Mouse (Mus musculus): Measurements from ENCODE around the gene Rbfox2. TPM values are rescaled to one million over a fixed set of nuclear protein-coding genes. Genes with fewer than 3 reads are reported as not detected.

Rbfox2 gene
- total RNA-seq, 2 experiments from 2014 or later: 239 to 256 TPM

GRCm38 (mm10) chr15:77058566-77058965 is 248.2 kb downstream of the Rbfox2 start:
- no peak for DNase-seq

- no peak for DNase-seq
These were observed 250.1 kb downstream of the Rbfox2 start for GRCm38 (mm10) chr15:77056791-77057051.

GRCm38 (mm10) chr15:77056001-77056790 is 250.6 kb downstream of the Rbfox2 start:
- no peak for DNase-seq

- no peak for DNase-seq
These were observed 252.1 kb downstream of the Rbfox2 start for GRCm38 (mm10) chr15:77054611-77055175.

GRCm38 (mm10) chr15:77053021-77053420 is 253.8 kb downstream of the Rbfox2 start:
- DNase-seq: no peak

- DNase-seq: no peak
These were observed 254.6 kb downstream of the Rbfox2 start for GRCm38 (mm10) chr15:77052176-77052575.

- DNase-seq: no peak
These were observed 256.2 kb downstream of the Rbfox2 start, which contains the start of gene Mb for GRCm38 (mm10) chr15:77050570-77050969. Mb (minus strand) TSS chr15:77050670.

GRCm38 (mm10) chr15:77045609-77046008 is 261.2 kb downstream of the Rbfox2 start:
- no peak for DNase-seq

- DNase-seq: no peak
These were observed 262.0 kb downstream of the Rbfox2 start, which contains the start of gene Apol6 for GRCm38 (mm10) chr15:77044597-77045320. Apol6 (plus strand) TSS chr15:77044729.

- DNase-seq: no peak
These were observed 266.0 kb downstream of the Rbfox2 start for GRCm38 (mm10) chr15:77040784-77041183.

GRCm38 (mm10) chr15:77039211-77039700 is 267.5 kb downstream of the Rbfox2 start:
- DNase-seq: no peak

GRCm38 (mm10) chr15:77037278-77038161 is 269.3 kb downstream of the Rbfox2 start:
- DNase-seq: no peak

- no peak for DNase-seq
These were observed 269.9 kb downstream of the Rbfox2 start for GRCm38 (mm10) chr15:77036989-77037277.

- no peak for DNase-seq
These were observed 270.4 kb downstream of the Rbfox2 start for GRCm38 (mm10) chr15:77036320-77036988.

GRCm38 (mm10) chr15:77035643-77036042 is 271.2 kb downstream of the Rbfox2 start:
- DNase-seq: no peak

- no peak for DNase-seq
These were observed 272.3 kb downstream of the Rbfox2 start for GRCm38 (mm10) chr15:77034526-77034925.

- no peak for DNase-seq
These were observed 275.5 kb downstream of the Rbfox2 start for GRCm38 (mm10) chr15:77031271-77031670.

- peak; percentile 43 to 47 for DNase-seq
These were observed 277.3 kb downstream of the Rbfox2 start for GRCm38 (mm10) chr15:77029331-77029991.

All from layer of hippocampus, postnatal 36 days (tissue).